Mouse (Mus musculus): ENCODE data around the gene Pgrmc2. TPM values are rescaled to one million over a fixed set of nuclear protein-coding genes. Genes with fewer than 3 reads are reported as not detected.

Gene Pgrmc2
- polyA plus RNA-seq, 1 experiment from 2014 or later, result 41.0 TPM

- Histone ChIP-seq H3K9ac (no peak overlapping the region), H3K4me1 (no peaks in the 10 kb centered on the region), H3K9me3 (replicated peaks) (no peaks in the 10 kb centered on the region), H3K27ac (no peak overlapping the region), H3K36me3 (peaks cover 61% of the 10 kb centered on the region), H3K27me3 (no peaks in the 10 kb centered on the region), H3K4me3 (replicated peaks) (no peak overlapping the region), H3K4me2 (no peak overlapping the region)
- 79% methylated on average over 2 of the region's 2 CpGs for WGBS
- no peak for ATAC-seq (replicated peaks; ENCODE audit: low FRiP score)
Measured at GRCm38 (mm10) chr3:41065320-41065719, 17.5 kb downstream of the Pgrmc2 start.

- no peak overlapping the region for H3K4me3 ChIP-seq (replicated peaks)
- WGBS, result 91% methylated on average over 2 of the region's 2 CpGs
- H3K27ac ChIP-seq, result no peak overlapping the region
- no peaks in the 10 kb centered on the region for H3K9me3 ChIP-seq (replicated peaks)
- no peak overlapping the region for H3K9ac ChIP-seq
- peaks cover 44% of the 10 kb centered on the region for H3K36me3 ChIP-seq
- no peaks in the 10 kb centered on the region for H3K27me3 ChIP-seq
- no peaks in the 10 kb centered on the region for H3K4me1 ChIP-seq
- ATAC-seq (replicated peaks; ENCODE audit: low FRiP score), result no peak
- no peak overlapping the region for H3K4me2 ChIP-seq
Measured at GRCm38 (mm10) chr3:41062758-41063157, 20.1 kb downstream of the Pgrmc2 start.

GRCm38 (mm10) chr3:41061831-41062565 lies 20.8 kb downstream of the Pgrmc2 start:
- Histone ChIP-seq H3K4me2 (no peak overlapping the region), H3K27ac (no peak overlapping the region), H3K27me3 (no peaks in the 10 kb centered on the region), H3K4me1 (no peaks in the 10 kb centered on the region), H3K9ac (no peak overlapping the region), H3K36me3 (peaks cover 37% of the 10 kb centered on the region), H3K4me3 (replicated peaks) (no peak overlapping the region), H3K9me3 (replicated peaks) (no peaks in the 10 kb centered on the region)
- no peak for ATAC-seq (replicated peaks; ENCODE audit: low FRiP score)
- 87% methylated on average over 3 of the region's 3 CpGs for WGBS

- Histone ChIP-seq H3K9ac (no peak overlapping the region), H3K4me1 (no peaks in the 10 kb centered on the region), H3K4me2 (no peak overlapping the region), H3K4me3 (replicated peaks) (no peak overlapping the region), H3K36me3 (peaks cover 9% of the 10 kb centered on the region), H3K27ac (no peak overlapping the region), H3K27me3 (no peaks in the 10 kb centered on the region), H3K9me3 (replicated peaks) (no peaks in the 10 kb centered on the region)
- 90% methylated on average over 3 of the region's 3 CpGs for WGBS
- ATAC-seq (replicated peaks; ENCODE audit: low FRiP score), result no peak
Measured at GRCm38 (mm10) chr3:41059249-41059648, 23.6 kb downstream of the Pgrmc2 start.

GRCm38 (mm10) chr3:41058395-41058794 lies 24.5 kb downstream of the Pgrmc2 start:
- H3K4me3 ChIP-seq (replicated peaks), result no peak overlapping the region
- H3K27me3 ChIP-seq, result no peaks in the 10 kb centered on the region
- H3K27ac ChIP-seq, result no peak overlapping the region
- H3K9ac ChIP-seq, result no peak overlapping the region
- WGBS, result 85% methylated on average over 2 of the region's 2 CpGs
- peaks cover 2% of the 10 kb centered on the region; the same call in 1 of the 2 replicates for H3K36me3 ChIP-seq
- H3K4me1 ChIP-seq, result no peaks in the 10 kb centered on the region
- H3K4me2 ChIP-seq, result no peak overlapping the region
- no peaks in the 10 kb centered on the region for H3K9me3 ChIP-seq (replicated peaks)
- ATAC-seq (replicated peaks; ENCODE audit: low FRiP score), result no peak

GRCm38 (mm10) chr3:41053334-41053733 lies 29.5 kb downstream of the Pgrmc2 start:
- ATAC-seq (replicated peaks; ENCODE audit: low FRiP score), result no peak
- 85% methylated on average over 3 of the region's 3 CpGs for WGBS
- Histone ChIP-seq H3K4me2 (no peak overlapping the region), H3K4me3 (replicated peaks) (no peak overlapping the region), H3K9ac (no peak overlapping the region), H3K27ac (no peak overlapping the region), H3K9me3 (replicated peaks) (no peaks in the 10 kb centered on the region), H3K36me3 (no peaks in the 10 kb centered on the region), H3K4me1 (no peaks in the 10 kb centered on the region), H3K27me3 (no peaks in the 10 kb centered on the region)

GRCm38 (mm10) chr3:41047838-41048237 lies 35.0 kb downstream of the Pgrmc2 start:
- Histone ChIP-seq H3K4me1 (no peaks in the 10 kb centered on the region), H3K9me3 (replicated peaks) (no peaks in the 10 kb centered on the region), H3K4me2 (no peak overlapping the region), H3K4me3 (replicated peaks) (no peak overlapping the region), H3K27ac (no peak overlapping the region), H3K9ac (no peak overlapping the region), H3K36me3 (no peaks in the 10 kb centered on the region), H3K27me3 (no peaks in the 10 kb centered on the region)
- WGBS, result 91% methylated on average over 6 of the region's 6 CpGs
- ATAC-seq (replicated peaks; ENCODE audit: low FRiP score), result no peak

GRCm38 (mm10) chr3:41043756-41044354 lies 39.0 kb downstream of the Pgrmc2 start:
- no peak overlapping the region for H3K4me3 ChIP-seq (replicated peaks)
- H3K27ac ChIP-seq, result no peak overlapping the region
- H3K36me3 ChIP-seq, result no peaks in the 10 kb centered on the region
- no peaks in the 10 kb centered on the region for H3K9me3 ChIP-seq (replicated peaks)
- WGBS, result 72% methylated on average over 11 of the region's 11 CpGs
- H3K4me1 ChIP-seq, result no peaks in the 10 kb centered on the region
- no peak for ATAC-seq (replicated peaks; ENCODE audit: low FRiP score)
- H3K4me2 ChIP-seq, result no peak overlapping the region
- H3K9ac ChIP-seq, result no peak overlapping the region
- H3K27me3 ChIP-seq, result no peaks in the 10 kb centered on the region

GRCm38 (mm10) chr3:41042195-41042938 lies 40.5 kb downstream of the Pgrmc2 start:
- H3K36me3 ChIP-seq, result no peaks in the 10 kb centered on the region
- 80% methylated on average over 4 of the region's 4 CpGs for WGBS
- no peak overlapping the region for H3K27ac ChIP-seq
- no peak for ATAC-seq (replicated peaks; ENCODE audit: low FRiP score)
- H3K9ac ChIP-seq, result no peak overlapping the region
- no peaks in the 10 kb centered on the region for H3K9me3 ChIP-seq (replicated peaks)
- H3K4me3 ChIP-seq (replicated peaks), result no peak overlapping the region
- no peaks in the 10 kb centered on the region for H3K27me3 ChIP-seq
- no peaks in the 10 kb centered on the region for H3K4me1 ChIP-seq
- H3K4me2 ChIP-seq, result no peak overlapping the region

- ATAC-seq (replicated peaks; ENCODE audit: low FRiP score), result no peak
- H3K27me3 ChIP-seq, result no peaks in the 10 kb centered on the region
- 66% methylated on average over 5 of the region's 5 CpGs for WGBS
- no peak overlapping the region for H3K4me3 ChIP-seq (replicated peaks)
- H3K36me3 ChIP-seq, result no peaks in the 10 kb centered on the region
- H3K4me2 ChIP-seq, result no peak overlapping the region
- no peaks in the 10 kb centered on the region for H3K4me1 ChIP-seq
- H3K9me3 ChIP-seq (replicated peaks), result no peaks in the 10 kb centered on the region
- no peak overlapping the region for H3K9ac ChIP-seq
- no peak overlapping the region for H3K27ac ChIP-seq
Measured at GRCm38 (mm10) chr3:41041241-41041640, 41.6 kb downstream of the Pgrmc2 start.

GRCm38 (mm10) chr3:41038297-41038916 lies 44.4 kb downstream of the Pgrmc2 start:
- Histone ChIP-seq H3K4me2 (no peak overlapping the region), H3K4me1 (no peaks in the 10 kb centered on the region), H3K36me3 (no peaks in the 10 kb centered on the region), H3K9ac (no peak overlapping the region), H3K27ac (no peak overlapping the region), H3K9me3 (replicated peaks) (no peaks in the 10 kb centered on the region), H3K27me3 (no peaks in the 10 kb centered on the region), H3K4me3 (replicated peaks) (no peak overlapping the region)
- WGBS, result 76% methylated on average over 5 of the region's 5 CpGs
- ATAC-seq (replicated peaks; ENCODE audit: low FRiP score), result no peak
